Mouse (Mus musculus) layer of hippocampus, postnatal 10 days (tissue): Measurements from ENCODE around the gene Spag8. TPM values are rescaled to one million over a fixed set of nuclear protein-coding genes. Genes with fewer than 3 reads are reported as not detected.

ENCODE experiments used
- DNase-seq, 2 experiments: peaks; one replicate each; pipeline ENCODE4 v3.0.0; 2021; ENCODE audit warnings: low spot score in 2 of 2
- microRNA-seq, 2 experiments: library from miRNA; unstranded; fragments of <30 nt; microRNA quantifications; one replicate each; pipeline ENCODE4 v1.2.0; 2021
- total RNA-seq, 2 experiments: library from RNA; stranded (reverse); gene quantifications; 2 replicates each; pipeline ENCODE4 v1.2.3; 2021

Gene Spag8
- total RNA-seq, 2 experiments from 2014 or later, result 2.1 to 2.3 TPM

- no peak for DNase-seq
Measured at GRCm38 (mm10) chr4:43604751-43605685, 48.4 kb downstream of the Spag8 start.

GRCm38 (mm10) chr4:43604099-43604498, 49.3 kb downstream of the Spag8 start:
- no peak for DNase-seq

Small RNA genes lying within 50 kb of the gene (microRNA-seq; reads per million reads assigned to microRNA genes)
- 0.45 to 0.59 reads per million in 2 experiments for gene Gm25262

Other genes with a start within 250 kb of the Spag8 start
- 1 to 10 TPM in 1 of 2 experiments, under 1 TPM in 1; 0.98 to 2.6 TPM for gene Fam166b, start 224.5 kb downstream of the Spag8 start, total RNA-seq
- 10 to 100 TPM; 70.3 to 72.1 TPM for gene Tesk1, start 211.7 kb downstream of the Spag8 start, total RNA-seq
- not detected for gene Cd72, start 199.0 kb downstream of the Spag8 start, total RNA-seq
- not detected for gene Sit1, start 169.9 kb downstream of the Spag8 start, total RNA-seq
- gene Ccdc107, start 160.7 kb downstream of the Spag8 start, total RNA-seq, result 10 to 100 TPM; 30.2 to 35.7 TPM
- 1 to 10 TPM; 1.2 to 1.8 TPM for gene Arhgef39, start 153.9 kb downstream of the Spag8 start, total RNA-seq
- 1 to 10 TPM in 1 of 2 experiments, under 1 TPM in 1; 0.54 to 1.7 TPM for gene Car9, start 146.6 kb downstream of the Spag8 start, total RNA-seq
- gene Tpm2, start 129.8 kb downstream of the Spag8 start, total RNA-seq, result 1 to 10 TPM; 5.0 to 7.4 TPM
- 10 to 100 TPM; 65.9 to 75.4 TPM for gene Creb3, start 91.3 kb downstream of the Spag8 start, total RNA-seq
- gene Tln1, start 90.9 kb downstream of the Spag8 start, total RNA-seq, result 10 to 100 TPM; 54.4 to 69.7 TPM
- 10 to 100 TPM; 46.2 to 53.6 TPM for gene Rgp1, start 74.9 kb downstream of the Spag8 start, total RNA-seq
- 10 to 100 TPM; 56.8 to 57.7 TPM for gene Gba2, start 74.7 kb downstream of the Spag8 start, total RNA-seq
- gene Msmp, start 69.1 kb downstream of the Spag8 start, total RNA-seq, result not detected
- 10 to 100 TPM; 47.8 to 49.0 TPM for gene Npr2, start 21.7 kb downstream of the Spag8 start, total RNA-seq
- 10 to 100 TPM; 30.9 to 34.0 TPM for gene Hint2, start 2.9 kb upstream of the Spag8 start, total RNA-seq
- gene Tmem8b, start 15.4 kb upstream of the Spag8 start, total RNA-seq, result 10 to 100 TPM; 49.4 to 50.5 TPM
- 1 to 10 TPM in 1 of 2 experiments, under 1 TPM in 1; 0.53 to 1.0 TPM for gene Fam221b, start 15.6 kb upstream of the Spag8 start, total RNA-seq
- not detected for gene Olfr70, start 47.2 kb upstream of the Spag8 start, total RNA-seq
- not detected for gene Olfr71, start 56.7 kb upstream of the Spag8 start, total RNA-seq
- under 1 TPM; 0.45 to 0.48 TPM for gene Hrct1, start 73.6 kb upstream of the Spag8 start, total RNA-seq
- under 1 TPM; 0.39 to 0.40 TPM for gene Spaar, start 76.4 kb upstream of the Spag8 start, total RNA-seq
- gene Olfr159, start 117.4 kb upstream of the Spag8 start, total RNA-seq, result not detected
- not detected for gene Olfr156, start 170.3 kb upstream of the Spag8 start, total RNA-seq
- not detected for gene Olfr157, start 186.6 kb upstream of the Spag8 start, total RNA-seq
- not detected for gene Olfr155, start 198.0 kb upstream of the Spag8 start, total RNA-seq
- 1 to 10 TPM; 5.0 to 7.2 TPM for gene Reck, start 221.9 kb upstream of the Spag8 start, total RNA-seq